Mouse (Mus musculus) liver, postnatal 0 days (tissue): ENCODE data around the gene Eef1g.

Experiments used
- CTCF ChIP-seq: sonication (generic); IDR thresholded peaks from 2 replicates; pipeline ENCODE4 v1.5.1; 2016; ENCODE audit warnings: antibody characterized with exemption, low read depth
- EP300 ChIP-seq: IDR thresholded peaks from 2 replicates; pipeline ENCODE4 v1.6.1; 2016; ENCODE audit warnings: antibody characterized with exemption, low read depth, mild to moderate bottlenecking

- TF ChIP-seq CTCF: no peak
- TF ChIP-seq EP300: no peak
These were observed 12.7 kb upstream of the Eef1g start for GRCm38 (mm10) chr19:8954171-8954570.
